Mouse (Mus musculus) cortical plate, adult 2 months (tissue): ENCODE results near the gene Id4.

ENCODE experiments used
- CTCF ChIP-seq: fragments of 200-500 bp; IDR thresholded peaks from 2 replicates; pipeline ENCODE4 v1.5.1; 2011; ENCODE audit warnings: mild to moderate bottlenecking, control low read depth, low read length; ENCODE audit not compliant: insufficient read depth; ENCODE audit errors: extremely low read depth
- POLR2A ChIP-seq: fragments of 200-500 bp; IDR thresholded peaks from 2 replicates; pipeline ENCODE4 v1.6.1; 2011; ENCODE audit warnings: mild to moderate bottlenecking, low read length, control low read depth; ENCODE audit not compliant: insufficient read depth; ENCODE audit errors: extremely low read depth

DNA sequence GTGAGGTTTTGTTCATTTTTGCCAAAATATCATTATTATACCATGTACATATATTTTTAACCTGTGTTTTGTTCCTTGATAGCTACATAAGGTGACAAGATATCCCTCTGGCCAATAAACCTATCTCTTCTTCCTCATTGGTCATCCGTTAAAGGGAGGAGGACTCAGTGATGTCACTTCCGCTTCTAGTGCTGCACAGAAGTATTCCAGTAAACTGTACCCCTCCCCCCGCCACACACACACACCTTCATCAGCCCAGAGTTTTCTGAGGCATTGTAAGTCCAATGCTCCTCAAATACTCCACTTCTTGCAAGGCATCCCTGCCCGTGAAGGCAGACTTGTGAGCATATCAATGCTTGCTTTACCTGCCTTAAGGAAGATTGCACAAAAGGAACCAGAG, 24.6 kb upstream of the Id4 start:
- TF ChIP-seq POLR2A (no peak), CTCF (no peak)
